ENCODE assay signal across 15 mouse cellular contexts in genomic region chr15:61441012-61441411, GRCm38 (mm10).
"Had no signal": no experiment of that assay in that cellular context is flagged by ENCODE, and none has a peak within 500 bp of the region (broad histone marks: within the 10 kb centered on the region; RNA-seq: fewer than 3 reads in every experiment).

No protein-coding gene starts in this region.

- H3K4me1 ChIP-seq: neural tube, embryonic 12.5 days; neural tube, embryonic 13.5 days; neural tube, embryonic 15.5 days; stomach, embryonic 15.5 days had no signal

- DNase-seq: retina, postnatal 1 day; right cerebral cortex, adult 18-20 months; right cerebral cortex, postnatal 14 days; right cerebral cortex, postnatal 25 days; right cerebral cortex, postnatal 4 days; thymus, adult 2 months; thymus, postnatal 14 days; thymus, postnatal 25 days; thymus, postnatal 36 days; thymus, postnatal 4 days had no signal

- H3K9me3 ChIP-seq: neural tube, embryonic 12.5 days; neural tube, embryonic 13.5 days; neural tube, embryonic 15.5 days; stomach, embryonic 15.5 days had no signal

- H3K27ac ChIP-seq: neural tube, embryonic 12.5 days; neural tube, embryonic 13.5 days; neural tube, embryonic 15.5 days; stomach, embryonic 15.5 days; stomach, postnatal 0 days had no signal

- H3K27me3 ChIP-seq: neural tube, embryonic 12.5 days; neural tube, embryonic 13.5 days; neural tube, embryonic 15.5 days; stomach, embryonic 15.5 days had no signal

- H3K9ac ChIP-seq: neural tube, embryonic 12.5 days; neural tube, embryonic 13.5 days; neural tube, embryonic 15.5 days; stomach, embryonic 15.5 days had no signal

- H3K4me3 ChIP-seq: neural tube, embryonic 12.5 days; neural tube, embryonic 13.5 days; neural tube, embryonic 15.5 days; stomach, embryonic 15.5 days had no signal

- H3K4me2 ChIP-seq: neural tube, embryonic 12.5 days; neural tube, embryonic 13.5 days; neural tube, embryonic 15.5 days; stomach, embryonic 15.5 days had no signal

- H3K36me3 ChIP-seq: neural tube, embryonic 12.5 days; neural tube, embryonic 13.5 days; neural tube, embryonic 15.5 days; stomach, embryonic 15.5 days had no signal
